Mouse (Mus musculus) Patski (cell line): Measurements from ENCODE around the gene Tecr. TPM values are rescaled to one million over a fixed set of nuclear protein-coding genes. Genes with fewer than 3 reads are reported as not detected.

Experiments used
- ATAC-seq: fragments of 100-300 bp; one replicate; pipeline ENCODE4 v1.8.0; 2021
- CTCF ChIA-PET: fragments of 350-600 bp; sonication (Branson Sonifier 250); formaldehyde crosslinking; loops from one replicate; lab custom pipeline; 2022; ENCODE audit warnings: inconsistent platforms; lab: Charles Lee
- POLR2A ChIA-PET: fragments of 350-600 bp; sonication (Branson Sonifier 250); formaldehyde crosslinking; loops from one replicate; lab custom pipeline; 2022; ENCODE audit warnings: antibody characterized with exemption, inconsistent platforms; lab: Charles Lee
- DNase-seq: peaks from one replicate; pipeline ENCODE4 v3.0.0-alpha.2; 2011; ENCODE audit warnings: low read depth, low spot score
- H3K27me3 ChIP-seq: fragments of 371-371 bp; one replicate; pipeline ENCODE4 v1.5.1; 2021
- CTCF ChIP-seq: fragments of 100-300 bp; IDR thresholded peaks from one replicate; pipeline ENCODE4 v1.5.1; 2021
- in situ Hi-C: fragments of 300-500 bp; cut with MboI; formaldehyde crosslinking; loops from 3 replicates; pipeline ENCODE4 v1.11.1; 2018; ENCODE audit warnings: low pct_unique_long_range_greater_than_20kb, mixed read lengths
- polyA plus RNA-seq: library from polyadenylated mRNA; unstranded; gene quantifications from one replicate; pipeline ENCODE4 v1.2.3, GENCODE M21; 2021

The Tecr gene
- polyA plus RNA-seq, 1 experiment from 2014 or later, result 275 TPM

GRCm38 (mm10) chr8:83587644-83588043 lies 20.1 kb downstream of the Tecr start:
- ATAC-seq (no peak), DNase-seq (no peak)
- CTCF ChIA-PET, result interaction anchor here (0.9 to 1.4 kb wide), 2 partner anchors 9 to 12 kb away, joined by 4 to 5 read pairs; no protein-coding TSS in a partner anchor
- POLR2A ChIA-PET, result interaction anchor here (1.2 kb wide), 1 partner anchor 13 kb away, joined by 3 read pairs; no protein-coding TSS in a partner anchor
- no peak for TF ChIP-seq CTCF
- no peaks in the 10 kb centered on the region for H3K27me3 ChIP-seq
- in situ Hi-C loops, result no loop called here

GRCm38 (mm10) chr8:83585333-83585732 lies 22.4 kb downstream of the Tecr start:
- ATAC-seq (no peak), DNase-seq (no peak)
- ChIA-PET POLR2A (no interaction called here), CTCF (interaction anchor here (1.0 kb wide), 1 partner anchor 9 kb away, joined by 4 read pairs; no protein-coding TSS in a partner anchor)
- H3K27me3 ChIP-seq, result no peaks in the 10 kb centered on the region
- in situ Hi-C loops, result no loop called here
- TF ChIP-seq CTCF, result no peak

- no peak for ATAC-seq
- ChIA-PET POLR2A (no interaction called here), CTCF (interaction anchor here (1.0 kb wide), 1 partner anchor 10 kb away, joined by 4 read pairs; no protein-coding TSS in a partner anchor)
- in situ Hi-C loops, result no loop called here
- H3K27me3 ChIP-seq, result no peaks in the 10 kb centered on the region
- DNase-seq, result no peak
- TF ChIP-seq CTCF, result no peak
These were observed 23.0 kb downstream of the Tecr start for GRCm38 (mm10) chr8:83584771-83585170.

GRCm38 (mm10) chr8:83583236-83583635 lies 24.5 kb downstream of the Tecr start:
- POLR2A ChIA-PET, result interaction anchor here (0.9 kb wide), 1 partner anchor 11 kb away, joined by 3 read pairs; no protein-coding TSS in a partner anchor
- no peak for ATAC-seq
- H3K27me3 ChIP-seq, result no peaks in the 10 kb centered on the region
- in situ Hi-C loops, result no loop called here
- no peak for TF ChIP-seq CTCF
- CTCF ChIA-PET, result interaction anchor here (1.1 kb wide), 1 partner anchor 11 kb away, joined by 4 read pairs; no protein-coding TSS in a partner anchor
- no peak for DNase-seq

GRCm38 (mm10) chr8:83582226-83582625 lies 25.5 kb downstream of the Tecr start:
- in situ Hi-C loops, result no loop called here

GRCm38 (mm10) chr8:83580826-83581225 lies 26.9 kb downstream of the Tecr start:
- no peak for ATAC-seq
- no peak for TF ChIP-seq CTCF
- no peak for DNase-seq
- H3K27me3 ChIP-seq, result no peaks in the 10 kb centered on the region
- ChIA-PET CTCF (interaction anchor here (0.7 to 1.1 kb wide), 2 partner anchors 10 to 131 kb away, joined by 3 read pairs; no protein-coding TSS in a partner anchor), POLR2A (no interaction called here)
- in situ Hi-C loops, result no loop called here

More at GRCm38 (mm10) chr8:83582226-83582625, 25.5 kb downstream of the Tecr start:
- ATAC-seq, result no peak
- no peak for DNase-seq
- POLR2A ChIA-PET, result no interaction called here
- CTCF ChIA-PET, result no interaction called here
- TF ChIP-seq CTCF, result no peak
- H3K27me3 ChIP-seq, result no peaks in the 10 kb centered on the region

- ATAC-seq (no peak), DNase-seq (no peak)
- in situ Hi-C loops, result no loop called here
- TF ChIP-seq CTCF, result no peak
- no peaks in the 10 kb centered on the region for H3K27me3 ChIP-seq
- POLR2A ChIA-PET, result interaction anchor here (1.1 kb wide), 1 partner anchor 10 kb away, joined by 3 read pairs; no protein-coding TSS in a partner anchor
- CTCF ChIA-PET, result interaction anchor here (1.5 kb wide), 1 partner anchor 12 kb away, joined by 3 read pairs; no protein-coding TSS in a partner anchor
These were observed 28.1 kb downstream of the Tecr start for GRCm38 (mm10) chr8:83579676-83580075.

GRCm38 (mm10) chr8:83578131-83579055 lies 29.4 kb downstream of the Tecr start:
- ChIA-PET POLR2A (no interaction called here), CTCF (interaction anchor here (1.2 to 1.6 kb wide), 3 partner anchors 11 to 13 kb away, joined by 3 to 4 read pairs (median 3); no protein-coding TSS in a partner anchor)
- H3K27me3 ChIP-seq, result no peaks in the 10 kb centered on the region
- ATAC-seq (no peak), DNase-seq (no peak)
- in situ Hi-C loops, result no loop called here
- no peak for TF ChIP-seq CTCF

- ChIA-PET CTCF (interaction anchor here (1.2 kb wide), 1 partner anchor 13 kb away, joined by 3 read pairs; no protein-coding TSS in a partner anchor), POLR2A (no interaction called here)
- DNase-seq (no peak), ATAC-seq (no peak)
- no peaks in the 10 kb centered on the region for H3K27me3 ChIP-seq
- in situ Hi-C loops, result no loop called here
- no peak for TF ChIP-seq CTCF
These were observed 30.4 kb downstream of the Tecr start for GRCm38 (mm10) chr8:83577384-83577791.

GRCm38 (mm10) chr8:83576921-83577320 lies 30.9 kb downstream of the Tecr start:
- DNase-seq, result no peak
- in situ Hi-C loops, result no loop called here
- no peak for TF ChIP-seq CTCF
- ATAC-seq, result no peak
- no peaks in the 10 kb centered on the region for H3K27me3 ChIP-seq
- CTCF ChIA-PET, result interaction anchor here (1.2 kb wide), 1 partner anchor 13 kb away, joined by 3 read pairs; no protein-coding TSS in a partner anchor
- POLR2A ChIA-PET, result no interaction called here

GRCm38 (mm10) chr8:83576516-83576895 lies 31.3 kb downstream of the Tecr start:
- no peak for DNase-seq
- in situ Hi-C loops, result no loop called here
- POLR2A ChIA-PET, result no interaction called here
- no peaks in the 10 kb centered on the region for H3K27me3 ChIP-seq
- CTCF ChIA-PET, result no interaction called here
- ATAC-seq, result no peak
- no peak for TF ChIP-seq CTCF
